Mouse (Mus musculus): ENCODE measurements at regions not wholly inside any gene's neighbourhood (a gene's known extent, or its start where the extent isn't known, plus 50 kb on each side); places are given as distances from the start of the nearest gene placed in this dataset.

GRCm38 (mm10) chr15:38374786-38375185 lies 949.4 kb downstream of the 4930447A16Rik start:
- H3K4me3 ChIP-seq (ENCODE audit: low read depth, low read length) = no peak overlapping the region
- no peak overlapping the region for H3K4me2 ChIP-seq (ENCODE audit: low read length)
- no peaks in the 10 kb centered on the region for H3K9me3 ChIP-seq (replicated peaks; ENCODE audit: control insufficient read depth, low read length, poor library complexity, severe bottlenecking)
- H3K27me3 ChIP-seq (ENCODE audit: control insufficient read depth, insufficient read depth, low read depth, low read length) = no peaks in the 10 kb centered on the region
- no peak overlapping the region for H3K27ac ChIP-seq (ENCODE audit: low read length)
- H3K4me1 ChIP-seq (ENCODE audit: control insufficient read depth, insufficient read depth, low read length) = no peaks in the 10 kb centered on the region
- 86% methylated on average over 6 of the region's 6 CpGs for WGBS
- no peak for ATAC-seq
- no peak overlapping the region for H3K9ac ChIP-seq (ENCODE audit: low read depth, low read length)
- H3K36me3 ChIP-seq (ENCODE audit: control insufficient read depth, insufficient read depth, low read length) = no peaks in the 10 kb centered on the region

DNA sequence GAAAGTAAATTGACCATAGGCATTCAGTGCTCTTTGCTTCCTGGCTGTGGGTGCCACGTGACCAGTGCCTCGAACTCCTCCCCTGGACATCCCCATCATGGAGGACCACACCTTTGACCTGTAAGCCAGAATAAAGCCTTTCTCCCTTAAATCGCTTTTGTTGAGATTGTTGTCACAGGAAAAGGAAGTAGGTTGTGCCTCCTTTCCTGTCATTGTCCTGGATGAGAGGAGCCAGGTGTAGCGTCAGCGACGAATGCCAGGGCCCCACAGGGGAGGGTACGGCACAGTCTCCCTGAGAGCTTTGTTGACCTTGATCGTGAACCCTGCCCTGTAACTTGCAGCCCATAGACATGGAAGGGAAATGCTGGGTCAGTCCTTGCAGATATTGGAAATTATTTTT lies 952.8 kb downstream of the 4930447A16Rik start:
- H3K27me3 ChIP-seq (ENCODE audit: control insufficient read depth, insufficient read depth, low read depth, low read length) = no peaks in the 10 kb centered on the region
- no peak overlapping the region for H3K9ac ChIP-seq (ENCODE audit: low read depth, low read length)
- H3K4me2 ChIP-seq (ENCODE audit: low read length) = no peak overlapping the region
- no peaks in the 10 kb centered on the region for H3K9me3 ChIP-seq (replicated peaks; ENCODE audit: control insufficient read depth, low read length, poor library complexity, severe bottlenecking)
- no peak overlapping the region for H3K4me3 ChIP-seq (ENCODE audit: low read depth, low read length)
- 89% methylated on average over 8 of the region's 8 CpGs for WGBS
- no peaks in the 10 kb centered on the region for H3K4me1 ChIP-seq (ENCODE audit: control insufficient read depth, insufficient read depth, low read length)
- no peak for ATAC-seq
- H3K27ac ChIP-seq (ENCODE audit: low read length) = no peak overlapping the region
- H3K36me3 ChIP-seq (ENCODE audit: control insufficient read depth, insufficient read depth, low read length) = no peaks in the 10 kb centered on the region

GRCm38 (mm10) chr15:38387617-38388016 lies 962.3 kb downstream of the 4930447A16Rik start:
- Histone ChIP-seq H3K4me2 (ENCODE audit: low read length) (no peak overlapping the region), H3K9ac (ENCODE audit: low read depth, low read length) (no peak overlapping the region), H3K36me3 (ENCODE audit: control insufficient read depth, insufficient read depth, low read length) (no peaks in the 10 kb centered on the region), H3K9me3 (replicated peaks; ENCODE audit: control insufficient read depth, low read length, poor library complexity, severe bottlenecking) (no peaks in the 10 kb centered on the region), H3K27ac (ENCODE audit: low read length) (no peak overlapping the region), H3K4me3 (ENCODE audit: low read depth, low read length) (no peak overlapping the region), H3K27me3 (ENCODE audit: control insufficient read depth, insufficient read depth, low read depth, low read length) (no peaks in the 10 kb centered on the region), H3K4me1 (ENCODE audit: control insufficient read depth, insufficient read depth, low read length) (peaks cover 13% of the 10 kb centered on the region)
- WGBS = 75% methylated on average over 7 of the region's 7 CpGs
- ATAC-seq = no peak

GRCm38 (mm10) chr15:38388436-38388835 lies 963.1 kb downstream of the 4930447A16Rik start:
- Histone ChIP-seq H3K9me3 (replicated peaks; ENCODE audit: control insufficient read depth, low read length, poor library complexity, severe bottlenecking) (no peaks in the 10 kb centered on the region), H3K4me3 (ENCODE audit: low read depth, low read length) (no peak overlapping the region), H3K27ac (ENCODE audit: low read length) (no peak overlapping the region), H3K4me1 (ENCODE audit: control insufficient read depth, insufficient read depth, low read length) (peaks cover 13% of the 10 kb centered on the region), H3K27me3 (ENCODE audit: control insufficient read depth, insufficient read depth, low read depth, low read length) (no peaks in the 10 kb centered on the region), H3K9ac (ENCODE audit: low read depth, low read length) (no peak overlapping the region), H3K36me3 (ENCODE audit: control insufficient read depth, insufficient read depth, low read length) (no peaks in the 10 kb centered on the region), H3K4me2 (ENCODE audit: low read length) (no peak overlapping the region)
- ATAC-seq = no peak
- WGBS = 92% methylated on average over 7 of the region's 7 CpGs

GRCm38 (mm10) chr15:38390450-38390849 lies 965.1 kb downstream of the 4930447A16Rik start:
- Histone ChIP-seq H3K4me3 (ENCODE audit: low read depth, low read length) (no peak overlapping the region), H3K27me3 (ENCODE audit: control insufficient read depth, insufficient read depth, low read depth, low read length) (no peaks in the 10 kb centered on the region), H3K36me3 (ENCODE audit: control insufficient read depth, insufficient read depth, low read length) (no peaks in the 10 kb centered on the region), H3K4me2 (ENCODE audit: low read length) (no peak overlapping the region), H3K9me3 (replicated peaks; ENCODE audit: control insufficient read depth, low read length, poor library complexity, severe bottlenecking) (no peaks in the 10 kb centered on the region), H3K27ac (ENCODE audit: low read length) (no peak overlapping the region), H3K9ac (ENCODE audit: low read depth, low read length) (no peak overlapping the region), H3K4me1 (ENCODE audit: control insufficient read depth, insufficient read depth, low read length) (no peaks in the 10 kb centered on the region)
- ATAC-seq = no peak
- 91% methylated on average over 11 of the region's 12 CpGs for WGBS

DNA sequence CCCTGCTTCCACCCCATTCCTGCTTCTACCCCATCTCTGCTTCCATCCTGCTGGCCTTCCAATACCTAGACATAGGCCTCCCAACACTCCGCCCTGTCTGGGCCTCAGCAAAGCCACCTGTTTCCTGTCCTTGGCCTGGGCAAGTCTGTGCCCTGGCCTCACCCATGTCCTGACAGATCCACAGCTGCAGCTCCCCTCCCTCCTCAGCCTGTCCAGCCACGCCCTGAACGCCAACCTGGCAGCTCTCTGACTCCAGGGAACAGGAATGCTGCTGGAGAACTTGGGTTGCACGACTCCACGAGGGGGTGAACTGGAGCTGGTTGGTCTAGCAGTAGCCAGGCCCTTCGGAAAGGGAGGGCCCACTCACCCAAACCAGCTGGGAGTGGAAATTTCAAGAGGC lies 966.1 kb downstream of the 4930447A16Rik start:
- H3K9ac ChIP-seq (ENCODE audit: low read depth, low read length) = no peak overlapping the region
- H3K4me3 ChIP-seq (ENCODE audit: low read depth, low read length) = no peak overlapping the region
- no peak overlapping the region for H3K4me2 ChIP-seq (ENCODE audit: low read length)
- H3K27ac ChIP-seq (ENCODE audit: low read length) = no peak overlapping the region
- H3K27me3 ChIP-seq (ENCODE audit: control insufficient read depth, insufficient read depth, low read depth, low read length) = no peaks in the 10 kb centered on the region
- ATAC-seq = no peak
- H3K36me3 ChIP-seq (ENCODE audit: control insufficient read depth, insufficient read depth, low read length) = no peaks in the 10 kb centered on the region
- H3K9me3 ChIP-seq (replicated peaks; ENCODE audit: control insufficient read depth, low read length, poor library complexity, severe bottlenecking) = no peaks in the 10 kb centered on the region
- H3K4me1 ChIP-seq (ENCODE audit: control insufficient read depth, insufficient read depth, low read length) = no peaks in the 10 kb centered on the region
- 79% methylated on average over 6 of the region's 6 CpGs for WGBS

DNA sequence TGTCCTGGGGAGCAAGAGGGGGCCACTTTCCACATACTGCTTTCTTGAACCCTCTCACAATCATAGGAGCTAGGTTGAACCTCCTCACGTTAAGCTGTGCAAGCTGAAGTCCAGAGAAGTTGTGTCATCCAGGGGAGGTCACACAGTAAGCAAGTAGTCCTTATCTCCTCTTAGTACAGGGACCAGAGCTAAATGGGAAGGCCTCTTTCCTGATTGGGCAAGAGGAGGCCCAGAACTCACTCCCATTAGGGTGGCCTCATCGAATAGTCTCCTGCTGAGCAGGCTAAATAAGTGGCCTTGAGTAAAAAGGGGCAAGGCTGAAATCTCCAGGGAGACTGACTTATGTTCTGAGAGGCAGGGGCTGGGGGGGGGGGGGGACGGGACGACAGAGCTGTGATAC lies 966.5 kb downstream of the 4930447A16Rik start:
- no peak overlapping the region for H3K4me2 ChIP-seq (ENCODE audit: low read length)
- no peaks in the 10 kb centered on the region for H3K9me3 ChIP-seq (replicated peaks; ENCODE audit: control insufficient read depth, low read length, poor library complexity, severe bottlenecking)
- H3K27me3 ChIP-seq (ENCODE audit: control insufficient read depth, insufficient read depth, low read depth, low read length) = no peaks in the 10 kb centered on the region
- H3K4me3 ChIP-seq (ENCODE audit: low read depth, low read length) = no peak overlapping the region
- no peaks in the 10 kb centered on the region for H3K4me1 ChIP-seq (ENCODE audit: control insufficient read depth, insufficient read depth, low read length)
- no peak overlapping the region for H3K9ac ChIP-seq (ENCODE audit: low read depth, low read length)
- 43% methylated on average over 2 of the region's 4 CpGs for WGBS
- ATAC-seq = no peak
- H3K36me3 ChIP-seq (ENCODE audit: control insufficient read depth, insufficient read depth, low read length) = no peaks in the 10 kb centered on the region
- H3K27ac ChIP-seq (ENCODE audit: low read length) = no peak overlapping the region

DNA sequence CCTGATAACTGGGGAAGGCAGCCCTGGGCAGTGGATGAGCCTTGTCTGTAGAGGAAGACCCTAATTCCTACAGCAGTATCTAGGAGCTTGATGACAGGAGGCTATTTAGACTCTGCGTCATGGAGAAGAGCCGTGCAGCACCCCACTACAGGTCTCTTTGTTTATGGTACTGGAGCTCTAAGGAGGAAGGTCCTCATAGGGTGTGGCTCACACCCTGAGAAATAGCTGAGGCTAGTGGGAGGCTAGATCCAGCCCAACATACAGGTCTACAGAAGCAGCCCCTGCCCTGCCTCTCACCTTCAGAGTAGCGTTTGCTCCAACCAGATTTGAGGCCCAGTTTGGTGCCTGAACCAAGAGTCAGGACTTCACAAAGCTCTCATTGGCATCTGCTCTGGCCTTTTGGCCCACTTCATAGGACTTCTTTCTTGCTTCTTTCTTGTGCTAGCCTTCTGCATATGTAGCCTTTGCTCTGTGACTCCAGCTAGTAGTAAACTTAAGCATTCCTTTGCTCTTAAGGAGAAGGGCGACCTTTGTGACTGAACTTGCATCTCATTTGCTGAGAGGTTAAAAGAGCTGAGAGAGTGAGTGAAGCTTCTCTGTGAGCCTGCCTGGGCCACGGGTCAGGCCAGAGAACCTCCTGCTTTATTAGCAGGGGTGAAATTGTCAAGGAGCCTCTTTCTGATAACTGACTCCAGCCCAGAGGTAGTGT lies 967.2 kb downstream of the 4930447A16Rik start:
- no peaks in the 10 kb centered on the region for H3K4me1 ChIP-seq (ENCODE audit: control insufficient read depth, insufficient read depth, low read length)
- ATAC-seq = no peak
- no peak overlapping the region for H3K27ac ChIP-seq (ENCODE audit: low read length)
- no peaks in the 10 kb centered on the region for H3K36me3 ChIP-seq (ENCODE audit: control insufficient read depth, insufficient read depth, low read length)
- WGBS = 67% methylated on average over 5 of the region's 5 CpGs
- no peaks in the 10 kb centered on the region for H3K27me3 ChIP-seq (ENCODE audit: control insufficient read depth, insufficient read depth, low read depth, low read length)
- H3K9me3 ChIP-seq (replicated peaks; ENCODE audit: control insufficient read depth, low read length, poor library complexity, severe bottlenecking) = no peaks in the 10 kb centered on the region
- H3K9ac ChIP-seq (ENCODE audit: low read depth, low read length) = no peak overlapping the region
- H3K4me2 ChIP-seq (ENCODE audit: low read length) = no peak overlapping the region
- no peak overlapping the region for H3K4me3 ChIP-seq (ENCODE audit: low read depth, low read length)

DNA sequence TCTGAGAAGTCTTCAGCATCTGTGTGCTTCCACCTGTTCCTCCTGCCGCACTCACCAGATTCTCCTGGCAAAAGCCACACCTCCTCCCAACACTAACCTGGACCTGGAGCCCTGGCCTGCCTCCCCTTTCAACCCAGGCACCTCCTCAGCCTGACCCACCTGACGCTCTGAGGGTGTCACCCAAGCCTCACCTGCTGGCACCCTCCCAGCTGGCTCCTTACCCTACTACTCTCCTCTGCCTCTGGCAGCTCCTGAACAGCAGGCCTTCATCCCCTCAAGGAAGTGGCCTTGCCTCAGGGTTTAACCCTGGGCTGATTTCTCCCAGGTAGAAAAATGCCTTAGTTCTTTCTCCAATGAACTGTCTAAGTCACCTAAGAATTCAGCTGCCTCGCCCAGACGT lies 973.5 kb downstream of the 4930447A16Rik start:
- Histone ChIP-seq H3K27me3 (ENCODE audit: control insufficient read depth, insufficient read depth, low read depth, low read length) (no peaks in the 10 kb centered on the region), H3K9ac (ENCODE audit: low read depth, low read length) (no peak overlapping the region), H3K4me2 (ENCODE audit: low read length) (no peak overlapping the region), H3K36me3 (ENCODE audit: control insufficient read depth, insufficient read depth, low read length) (no peaks in the 10 kb centered on the region), H3K4me1 (ENCODE audit: control insufficient read depth, insufficient read depth, low read length) (no peaks in the 10 kb centered on the region), H3K4me3 (ENCODE audit: low read depth, low read length) (no peak overlapping the region), H3K9me3 (replicated peaks; ENCODE audit: control insufficient read depth, low read length, poor library complexity, severe bottlenecking) (no peaks in the 10 kb centered on the region), H3K27ac (ENCODE audit: low read length) (no peak overlapping the region)
- 85% methylated on average over 4 of the region's 4 CpGs for WGBS
- no peak for ATAC-seq

Data from midbrain, embryonic 16.5 days (tissue).